In genomic region chr17:5330063-5330462, GRCm38 (mm10) we compare ENCODE assay signal across 19 mouse cellular contexts.
A peak's percentile ranks its signal among the peaks of the same experiment; 100 is the strongest.
DNase-seq lines count a peak whose midpoint lies in the region; ATAC-seq and TF ChIP-seq lines count a peak whose summit lies in the region.
"Had no signal": no experiment of that assay in that cellular context is flagged by ENCODE, and none has a peak within 500 bp of the region (broad histone marks: within the 10 kb centered on the region; RNA-seq: fewer than 3 reads in every experiment).

No protein-coding gene starts in this region.

- no peaks in the 10 kb centered on the region for H3K9me3 ChIP-seq in embryonic facial prominence, embryonic 14.5 days (ENCODE audit: control insufficient read depth, low read length)
- no peaks in the 10 kb centered on the region for H3K9me3 ChIP-seq in embryonic facial prominence, embryonic 10.5 days
- no peaks in the 10 kb centered on the region for H3K9me3 ChIP-seq in kidney, postnatal 0 days (replicated peaks; ENCODE audit: low read length)
- H3K9me3 ChIP-seq in megakaryocyte, embryonic 14.5 days: no peaks in the 10 kb centered on the region
- H3K9me3 ChIP-seq in neural tube, embryonic 12.5 days: no peaks in the 10 kb centered on the region
- H3K9me3 ChIP-seq: forebrain, embryonic 12.5 days; heart, embryonic 15.5 days had no signal

- WGBS in embryonic facial prominence, embryonic 14.5 days: 83% methylated on average over 6 of the region's 6 CpGs
- 80% methylated on average over 6 of the region's 6 CpGs for WGBS in embryonic facial prominence, embryonic 10.5 days
- 64% methylated on average over 6 of the region's 6 CpGs for WGBS in kidney, postnatal 0 days
- 30% methylated on average over 6 of the region's 6 CpGs for WGBS in neural tube, embryonic 12.5 days

- no peak overlapping the region for H3K27ac ChIP-seq in embryonic facial prominence, embryonic 14.5 days (replicated peaks; ENCODE audit: low read depth, low read length)
- H3K27ac ChIP-seq in embryonic facial prominence, embryonic 10.5 days (replicated peaks): no peak overlapping the region
- H3K27ac ChIP-seq in kidney, postnatal 0 days: no peak overlapping the region
- no peak overlapping the region for H3K27ac ChIP-seq in neural tube, embryonic 12.5 days
- H3K27ac ChIP-seq: forebrain, embryonic 12.5 days; heart, adult 2 months; heart, embryonic 15.5 days; hindbrain, embryonic 14.5 days had no signal

- H3K4me2 ChIP-seq in embryonic facial prominence, embryonic 14.5 days (ENCODE audit: low read depth, low read length): no peak overlapping the region
- no peak overlapping the region for H3K4me2 ChIP-seq in kidney, postnatal 0 days (ENCODE audit: low read length)
- H3K4me2 ChIP-seq in neural tube, embryonic 12.5 days (replicated peaks): no peak overlapping the region
- H3K4me2 ChIP-seq: forebrain, embryonic 12.5 days; heart, embryonic 11.5 days; heart, embryonic 15.5 days; hindbrain, embryonic 14.5 days had no signal

- peaks cover 67% of the 10 kb centered on the region for H3K36me3 ChIP-seq in embryonic facial prominence, embryonic 14.5 days (ENCODE audit: control insufficient read depth, insufficient read depth, low read length)
- peaks cover 94% of the 10 kb centered on the region for H3K36me3 ChIP-seq in embryonic facial prominence, embryonic 10.5 days (replicated peaks)
- peaks cover 39% of the 10 kb centered on the region for H3K36me3 ChIP-seq in kidney, postnatal 0 days (ENCODE audit: insufficient read depth, low read length)
- H3K36me3 ChIP-seq in megakaryocyte, embryonic 14.5 days (replicated peaks; ENCODE audit: low read length): peaks cover 76% of the 10 kb centered on the region
- H3K36me3 ChIP-seq in neural tube, embryonic 12.5 days: peaks cover 62% of the 10 kb centered on the region

- H3K4me1 ChIP-seq in embryonic facial prominence, embryonic 14.5 days (ENCODE audit: control insufficient read depth, insufficient read depth, low read length): no peaks in the 10 kb centered on the region
- H3K4me1 ChIP-seq in embryonic facial prominence, embryonic 10.5 days: peaks cover 2% of the 10 kb centered on the region
- H3K4me1 ChIP-seq in kidney, postnatal 0 days (replicated peaks; ENCODE audit: insufficient read depth, low read length): no peaks in the 10 kb centered on the region
- H3K4me1 ChIP-seq in megakaryocyte, embryonic 14.5 days: peaks cover 91% of the 10 kb centered on the region
- peaks cover 27% of the 10 kb centered on the region for H3K4me1 ChIP-seq in neural tube, embryonic 12.5 days

- 0 out of 2 replicates have a peak, but pooled peaks have one; percentile 8 for ATAC-seq in embryonic facial prominence, embryonic 14.5 days (ENCODE audit: low read depth)
- ATAC-seq in kidney, postnatal 0 days (replicated peaks; ENCODE audit: low FRiP score, low read depth): peak; percentile 81; the same call in 1 of the 2 replicates
- ATAC-seq in megakaryocyte, adult 5-6 weeks (ENCODE audit: poor library complexity, severe bottlenecking): no peak
- ATAC-seq in neural tube, embryonic 12.5 days (ENCODE audit: low FRiP score, low read depth): peak; percentile 56
- ATAC-seq: forebrain, embryonic 16.5 days had no signal

- no peak for TF ChIP-seq CTCF in kidney, postnatal 0 days (IDR thresholded peaks at IDR 0.05; ENCODE audit: low read depth)

- no peaks in the 10 kb centered on the region for H3K27me3 ChIP-seq in embryonic facial prominence, embryonic 14.5 days (replicated peaks; ENCODE audit: control insufficient read depth, insufficient read depth, low read length)
- peaks cover 30% of the 10 kb centered on the region for H3K27me3 ChIP-seq in embryonic facial prominence, embryonic 10.5 days (replicated peaks; ENCODE audit: low read depth, poor library complexity, severe bottlenecking)
- no peaks in the 10 kb centered on the region for H3K27me3 ChIP-seq in kidney, postnatal 0 days (ENCODE audit: insufficient read depth, low read length)
- H3K27me3 ChIP-seq in megakaryocyte, embryonic 14.5 days (replicated peaks): no peaks in the 10 kb centered on the region
- peaks cover 9% of the 10 kb centered on the region; the same call in 1 of the 2 replicates for H3K27me3 ChIP-seq in neural tube, embryonic 12.5 days (replicated peaks)
- H3K27me3 ChIP-seq: heart, embryonic 15.5 days had no signal

- H3K9ac ChIP-seq in embryonic facial prominence, embryonic 14.5 days (ENCODE audit: low read depth, low read length): no peak overlapping the region
- no peak overlapping the region for H3K9ac ChIP-seq in kidney, postnatal 0 days (ENCODE audit: low read depth, low read length)
- H3K9ac ChIP-seq in neural tube, embryonic 12.5 days: no peak overlapping the region
- H3K9ac ChIP-seq: forebrain, embryonic 12.5 days; heart, embryonic 15.5 days; hindbrain, embryonic 14.5 days had no signal

- no peak overlapping the region for H3K4me3 ChIP-seq in embryonic facial prominence, embryonic 14.5 days (ENCODE audit: low read depth, low read length)
- H3K4me3 ChIP-seq in embryonic facial prominence, embryonic 10.5 days: no peak overlapping the region
- H3K4me3 ChIP-seq in kidney, postnatal 0 days (replicated peaks; ENCODE audit: low read depth, low read length): no peak overlapping the region
- H3K4me3 ChIP-seq in megakaryocyte, embryonic 14.5 days (replicated peaks): peak overlapping the region; percentile 72
- no peak overlapping the region for H3K4me3 ChIP-seq in neural tube, embryonic 12.5 days
- H3K4me3 ChIP-seq: forebrain, embryonic 12.5 days; heart, adult 2 months; heart, embryonic 15.5 days had no signal

- DNase-seq in embryonic facial prominence, embryonic 14.5 days (ENCODE audit: low spot score): no peak
- DNase-seq in embryonic facial prominence, embryonic 10.5 days (ENCODE audit: low spot score): no peak
- no peak for DNase-seq in kidney, postnatal 0 days (ENCODE audit: low spot score)
- no peak for DNase-seq in kidney, adult 18-20 months
- DNase-seq in neural tube, embryonic 10.5 days (ENCODE audit: extremely low spot score, low spot score): no peak
- DNase-seq: adrenal gland, postnatal 10 days; cerebellum, adult 11-12 months; cerebellum, adult 9-10 months; cerebellum, postnatal 25 days; heart, adult 2 months; heart, postnatal 14 days had no signal
